Mouse (Mus musculus): ENCODE results near the gene Ndufs5. TPM values are rescaled to one million over a fixed set of nuclear protein-coding genes. Genes with fewer than 3 reads are reported as not detected.
A peak's percentile ranks its signal among the peaks of the same experiment; 100 is the strongest.

Gene Ndufs5
- polyA plus RNA-seq, 1 experiment from 2014 or later: 453 TPM

GRCm38 (mm10) chr4:123664021-123664950 lies 53.7 kb downstream of the Ndufs5 start:
- DNase-seq (ENCODE audit: low spot score): peak; percentile 90
- Histone ChIP-seq H3K9me3 (no peaks in the 10 kb centered on the region), H3K27me3 (ENCODE audit: insufficient read depth, poor library complexity, severe bottlenecking) (no peaks in the 10 kb centered on the region), H3K36me3 (no peaks in the 10 kb centered on the region), H3K27ac (peak overlapping the region; percentile 99), H3K4me3 (peak overlapping the region; percentile 95), H3K4me1 (peaks cover 43% of the 10 kb centered on the region)
- under 1% methylated on average over 121 of the region's 125 CpGs for WGBS

GRCm38 (mm10) chr4:123663688-123663965 lies 54.4 kb downstream of the Ndufs5 start:
- no peak for DNase-seq (ENCODE audit: low spot score)
- Histone ChIP-seq H3K27ac (peak overlapping the region; percentile 99), H3K4me3 (peak overlapping the region; percentile 95), H3K4me1 (peaks cover 43% of the 10 kb centered on the region), H3K27me3 (ENCODE audit: insufficient read depth, poor library complexity, severe bottlenecking) (no peaks in the 10 kb centered on the region), H3K36me3 (no peaks in the 10 kb centered on the region), H3K9me3 (no peaks in the 10 kb centered on the region)
- under 1% methylated on average over 12 of the region's 12 CpGs for WGBS

GRCm38 (mm10) chr4:123662914-123663687 lies 54.9 kb downstream of the Ndufs5 start:
- no peaks in the 10 kb centered on the region for H3K27me3 ChIP-seq (ENCODE audit: insufficient read depth, poor library complexity, severe bottlenecking)
- no peak for DNase-seq (ENCODE audit: low spot score)
- H3K9me3 ChIP-seq: no peaks in the 10 kb centered on the region
- H3K36me3 ChIP-seq: no peaks in the 10 kb centered on the region
- H3K4me3 ChIP-seq: peak overlapping the region; percentile 95
- peak overlapping the region; percentile 99 for H3K27ac ChIP-seq
- WGBS: 3% methylated on average over 15 of the region's 15 CpGs
- H3K4me1 ChIP-seq: peaks cover 43% of the 10 kb centered on the region

Other genes with a start within 250 kb of the Ndufs5 start
- 57.4 and 58.9 TPM in 2 replicates for gene Macf1, start 33.8 kb downstream of the Ndufs5 start, polyA plus RNA-seq (2016; fragmentation: Nextera tagmentation; extraction: Ambion mirVana)
- gene Akirin1, start 32.1 kb upstream of the Ndufs5 start, polyA plus RNA-seq (2016; fragmentation: Nextera tagmentation; extraction: Ambion mirVana): 55.3 and 58.5 TPM in 2 replicates
- 1.5 and 2.3 TPM in 2 replicates for gene Rhbdl2, start 69.7 kb upstream of the Ndufs5 start, polyA plus RNA-seq (2016; fragmentation: Nextera tagmentation; extraction: Ambion mirVana)
- gene 4933427I04Rik, start 141.5 kb upstream of the Ndufs5 start, polyA plus RNA-seq (2016; fragmentation: Nextera tagmentation; extraction: Ambion mirVana): 0.06 TPM in 1 of 2 replicates, not detected in the other
- gene Mycbp, start 186.6 kb upstream of the Ndufs5 start, polyA plus RNA-seq (2016; fragmentation: Nextera tagmentation; extraction: Ambion mirVana): 66.7 and 74.4 TPM in 2 replicates
- 37.6 and 40.9 TPM in 2 replicates for gene Rragc, start 199.2 kb upstream of the Ndufs5 start, polyA plus RNA-seq (2016; fragmentation: Nextera tagmentation; extraction: Ambion mirVana)
- gene 4930535I16Rik, start 199.8 kb upstream of the Ndufs5 start, polyA plus RNA-seq (2016; fragmentation: Nextera tagmentation; extraction: Ambion mirVana): not detected in 2 replicates

Data from heart, embryonic 10.5 days (tissue).